Comparison of ENCODE assay signal across 15 mouse cellular contexts in the genomic region with DNA sequence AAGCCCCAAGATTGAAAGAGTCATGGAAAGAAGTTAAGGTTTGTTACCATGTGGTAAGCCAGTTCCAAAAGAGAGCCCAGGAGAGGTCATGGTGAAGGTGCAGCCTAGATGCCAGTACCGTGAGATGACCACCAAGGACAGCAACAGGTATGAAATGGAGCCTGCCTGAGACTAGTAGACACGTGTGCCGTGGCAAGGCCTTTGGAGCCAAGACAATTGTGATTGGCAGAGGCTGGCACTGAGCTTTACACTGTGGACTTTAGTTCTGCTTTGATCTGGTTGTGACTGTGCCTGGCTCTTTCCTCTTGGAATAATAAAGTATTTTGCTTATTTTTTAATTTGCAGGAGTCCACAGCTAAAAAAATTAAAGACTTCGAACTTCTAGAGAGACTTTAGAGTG.
"Had no signal": no experiment of that assay in that cellular context is flagged by ENCODE, and none has a peak within 500 bp of the region (broad histone marks: within the 10 kb centered on the region; RNA-seq: fewer than 3 reads in every experiment).

No protein-coding gene starts in this region.

- ATAC-seq: hindbrain, embryonic 16.5 days; lung, postnatal 0 days; midbrain, embryonic 15.5 days had no signal

- H3K9ac ChIP-seq: hindbrain, embryonic 12.5 days; liver, embryonic 14.5 days; midbrain, embryonic 15.5 days; neural tube, embryonic 13.5 days had no signal

- H3K4me1 ChIP-seq: hindbrain, embryonic 12.5 days; limb, embryonic 10.5 days; midbrain, embryonic 15.5 days; neural tube, embryonic 13.5 days had no signal

- H3K4me2 ChIP-seq: hindbrain, embryonic 12.5 days; midbrain, embryonic 15.5 days; neural tube, embryonic 13.5 days had no signal

- H3K36me3 ChIP-seq: hindbrain, embryonic 12.5 days; limb, embryonic 10.5 days; midbrain, embryonic 15.5 days; neural tube, embryonic 13.5 days had no signal

- H3K4me3 ChIP-seq: hindbrain, embryonic 12.5 days; left cerebral cortex, adult 2 months; limb, embryonic 10.5 days; midbrain, embryonic 15.5 days; neural tube, embryonic 13.5 days had no signal

- H3K27me3 ChIP-seq: hindbrain, embryonic 12.5 days; midbrain, embryonic 15.5 days; neural tube, embryonic 13.5 days had no signal

- H3K9me3 ChIP-seq: hindbrain, embryonic 12.5 days; limb, embryonic 10.5 days; midbrain, embryonic 15.5 days; neural tube, embryonic 13.5 days had no signal

- DNase-seq: lung, adult 2 months; lung, postnatal 36 days; retina, postnatal 1 day; right cerebral cortex, postnatal 4 days; spleen, adult 18-20 months; thymus, adult 2 months; thymus, postnatal 25 days had no signal

- H3K27ac ChIP-seq: hindbrain, embryonic 12.5 days; left cerebral cortex, adult 2 months; limb, embryonic 10.5 days; liver, embryonic 14.5 days; midbrain, embryonic 15.5 days; neural tube, embryonic 13.5 days had no signal
